Mouse (Mus musculus) forebrain, embryonic 13.5 days (tissue): ENCODE data around the gene Adcy5. TPM values are rescaled to one million over a fixed set of nuclear protein-coding genes. Genes with fewer than 3 reads are reported as not detected.

Source experiments
- ATAC-seq: fragments of 200-750 bp; cut with Nextera tagmentation; 2 replicates; pipeline ENCODE4 v1.8.0; 2017
- H3K27ac ChIP-seq: fragments of 300-500 bp; sonication (generic); 2 replicates; pipeline ENCODE4 v1.5.1; 2015; ENCODE audit warnings: inconsistent platforms, mild to moderate bottlenecking, moderate library complexity
- H3K27me3 ChIP-seq: fragments of 300-500 bp; sonication (generic); 2 replicates; pipeline ENCODE4 v1.6.1; 2015; ENCODE audit warnings: mild to moderate bottlenecking, inconsistent platforms
- H3K36me3 ChIP-seq: fragments of 300-500 bp; sonication (generic); 2 replicates; pipeline ENCODE4 v1.6.1; 2015; ENCODE audit warnings: mild to moderate bottlenecking, inconsistent platforms; ENCODE audit not compliant: poor library complexity, severe bottlenecking
- H3K4me1 ChIP-seq: fragments of 300-500 bp; sonication (generic); 2 replicates; pipeline ENCODE4 v1.6.1; 2015; ENCODE audit warnings: inconsistent platforms
- H3K4me2 ChIP-seq: fragments of 300-500 bp; sonication (generic); 2 replicates; pipeline ENCODE4 v1.6.1; 2015; ENCODE audit warnings: inconsistent platforms, mild to moderate bottlenecking, moderate library complexity
- H3K4me3 ChIP-seq: fragments of 300-500 bp; sonication (generic); 2 replicates; pipeline ENCODE4 v1.5.1; 2015; ENCODE audit warnings: mild to moderate bottlenecking, inconsistent platforms
- H3K9ac ChIP-seq: fragments of 300-500 bp; sonication (generic); 2 replicates; pipeline ENCODE4 v1.6.1; 2015; ENCODE audit warnings: mild to moderate bottlenecking, inconsistent platforms
- H3K9me3 ChIP-seq: fragments of 300-500 bp; sonication (generic); replicated peaks from 2 replicates; pipeline ENCODE4 v1.6.1; 2016; ENCODE audit warnings: inconsistent platforms
- WGBS: fragments of 180-500 bp; shearing (Covaris S2); methylation state at CpG from one replicate; pipeline ENCODE4 v1.1.7; 2015; 5-methylcytosine and 5-hydroxymethylcytosine counted together
- polyA plus RNA-seq: library from polyadenylated mRNA; unstranded; fragments of >200 nt; fragmentation: Nextera tagmentation; extraction: Ambion mirVana; gene quantifications from 2 replicates; pipeline ENCODE4 v1.2.1, GENCODE M21; 2015

Adcy5 gene
- polyA plus RNA-seq, 1 experiment from 2014 or later = 2.6 TPM

DNA sequence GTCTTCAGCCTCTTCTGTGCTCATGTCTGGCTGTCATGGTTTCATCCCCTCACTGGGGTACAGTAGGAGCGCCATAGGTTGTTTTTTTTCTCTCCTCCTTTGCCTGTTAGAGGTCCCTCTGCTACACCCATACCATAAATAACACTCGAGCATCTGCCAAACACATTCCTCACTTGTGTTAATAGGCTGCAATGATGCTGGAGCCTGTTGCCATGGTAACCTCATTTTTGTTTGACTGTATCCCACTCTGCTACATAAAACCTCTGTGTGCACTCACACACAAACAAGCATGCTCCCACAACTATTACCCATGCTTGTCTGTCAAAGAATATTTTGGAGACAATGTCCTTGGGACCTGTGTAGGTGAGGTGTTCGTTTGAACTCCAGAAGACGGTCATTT is 5.3 kb downstream of the Adcy5 start:
- H3K4me2 ChIP-seq = peak overlapping the region; percentile 24

DNA sequence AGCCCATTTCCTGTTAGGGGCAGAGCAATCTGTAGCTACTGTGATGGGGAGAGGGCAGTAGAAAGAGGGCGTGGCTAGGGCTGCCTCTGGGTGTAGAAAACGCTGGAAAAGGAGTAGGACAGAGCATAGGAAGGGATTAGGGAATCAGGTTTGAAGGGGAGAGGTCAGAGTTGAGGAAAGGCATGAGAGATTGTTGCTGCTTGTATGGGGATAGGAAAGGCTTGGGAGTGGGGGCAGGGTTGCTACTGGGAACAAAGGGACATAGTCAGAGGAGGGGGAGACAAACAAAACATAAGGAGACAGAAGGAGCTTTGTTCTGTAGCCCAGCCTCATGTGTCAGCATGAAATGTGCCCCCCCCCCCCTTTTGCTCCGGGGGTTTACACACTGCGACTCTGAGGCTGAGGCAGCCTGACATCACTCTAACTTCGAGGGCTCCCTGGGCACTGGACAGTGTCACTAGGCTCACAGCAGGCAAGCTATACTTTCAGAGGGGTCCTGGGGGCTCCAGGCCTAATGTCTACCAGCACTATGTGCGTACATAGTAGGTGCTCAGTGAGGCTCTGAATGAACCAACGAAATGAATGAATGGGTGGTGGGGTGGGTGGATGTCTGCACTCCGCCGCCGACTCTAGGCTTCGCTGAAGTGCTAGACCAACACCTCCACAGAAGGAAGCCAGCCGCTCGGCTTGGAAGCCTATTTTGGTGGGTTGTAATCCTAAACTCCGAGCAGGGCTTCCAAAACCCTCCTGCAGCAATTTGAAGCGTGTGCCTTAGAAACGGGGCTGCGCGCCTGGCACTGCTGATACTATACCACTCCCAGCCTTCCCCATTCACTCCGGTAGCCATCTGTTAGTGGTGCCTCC is 9.9 kb downstream of the Adcy5 start:
- Histone ChIP-seq H3K9me3 (no peaks in the 10 kb centered on the region), H3K4me2 (peak overlapping the region; percentile 4; the same call in 1 of the 2 replicates), H3K36me3 (no peaks in the 10 kb centered on the region), H3K9ac (no peak overlapping the region), H3K4me3 (no peak overlapping the region), H3K4me1 (peaks cover 32% of the 10 kb centered on the region), H3K27me3 (no peaks in the 10 kb centered on the region), H3K27ac (no peak overlapping the region)
- 46% methylated on average over 19 of the region's 19 CpGs for WGBS
- peak; percentile 39 for ATAC-seq

More for the DNA sequence above, 5.3 kb downstream of the Adcy5 start:
- Histone ChIP-seq H3K4me3 (no peak overlapping the region), H3K27ac (peak overlapping the region; percentile 4), H3K36me3 (no peaks in the 10 kb centered on the region), H3K9me3 (no peaks in the 10 kb centered on the region), H3K4me1 (peaks cover 68% of the 10 kb centered on the region), H3K9ac (no peak overlapping the region), H3K27me3 (peaks cover 29% of the 10 kb centered on the region)
- WGBS = 60% methylated on average over 4 of the region's 4 CpGs
- peak; percentile 48 for ATAC-seq

DNA sequence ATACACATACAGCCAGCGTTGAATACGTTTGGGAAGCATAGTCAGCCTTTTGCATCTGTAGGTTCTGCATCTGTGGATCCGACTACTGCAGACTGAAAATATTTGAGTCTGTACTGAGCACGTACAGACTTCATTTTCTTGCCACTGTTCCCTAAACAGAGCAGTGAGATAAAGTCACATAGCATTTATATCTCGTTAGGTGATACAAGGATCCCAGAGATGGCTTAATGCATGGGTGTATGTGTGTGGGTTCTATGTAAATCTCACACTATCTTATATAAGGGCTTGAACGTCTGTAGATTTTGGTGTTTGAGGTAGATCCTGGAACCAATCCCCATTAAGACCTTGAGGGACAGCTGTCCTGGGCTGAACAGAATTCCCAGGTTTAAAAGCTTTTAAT is 10.7 kb downstream of the Adcy5 start:
- Histone ChIP-seq H3K9me3 (no peaks in the 10 kb centered on the region), H3K4me3 (no peak overlapping the region), H3K27ac (no peak overlapping the region), H3K27me3 (no peaks in the 10 kb centered on the region), H3K36me3 (no peaks in the 10 kb centered on the region), H3K4me1 (peaks cover 25% of the 10 kb centered on the region), H3K4me2 (no peak overlapping the region), H3K9ac (no peak overlapping the region)
- no peak for ATAC-seq
- 84% methylated on average over 6 of the region's 6 CpGs for WGBS

DNA sequence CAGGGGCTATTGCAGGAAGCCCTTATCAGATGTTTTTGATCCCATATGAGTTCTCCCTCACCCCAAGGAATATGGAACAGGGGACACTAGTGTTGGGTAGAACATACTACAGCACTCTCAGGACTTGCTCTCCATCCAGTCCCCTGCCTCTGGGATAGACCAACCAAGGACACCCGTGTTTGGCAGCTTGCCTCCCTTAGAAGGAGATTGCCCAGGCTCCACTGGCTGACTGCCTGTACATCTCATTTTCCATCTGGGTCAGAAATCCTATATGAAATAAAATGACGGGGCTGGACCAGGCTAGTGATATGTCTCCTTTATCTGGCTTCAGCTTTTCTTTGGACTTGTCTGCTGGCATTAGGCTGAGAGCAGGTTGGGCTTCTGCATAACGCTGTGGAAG is 11.1 kb downstream of the Adcy5 start:
- no peaks in the 10 kb centered on the region for H3K36me3 ChIP-seq
- H3K4me1 ChIP-seq = peaks cover 20% of the 10 kb centered on the region
- H3K9me3 ChIP-seq = no peaks in the 10 kb centered on the region
- H3K27ac ChIP-seq = no peak overlapping the region
- no peak overlapping the region for H3K9ac ChIP-seq
- ATAC-seq = no peak
- H3K27me3 ChIP-seq = no peaks in the 10 kb centered on the region
- H3K4me2 ChIP-seq = no peak overlapping the region
- no peak overlapping the region for H3K4me3 ChIP-seq
- WGBS = 86% methylated on average over 3 of the region's 3 CpGs

DNA sequence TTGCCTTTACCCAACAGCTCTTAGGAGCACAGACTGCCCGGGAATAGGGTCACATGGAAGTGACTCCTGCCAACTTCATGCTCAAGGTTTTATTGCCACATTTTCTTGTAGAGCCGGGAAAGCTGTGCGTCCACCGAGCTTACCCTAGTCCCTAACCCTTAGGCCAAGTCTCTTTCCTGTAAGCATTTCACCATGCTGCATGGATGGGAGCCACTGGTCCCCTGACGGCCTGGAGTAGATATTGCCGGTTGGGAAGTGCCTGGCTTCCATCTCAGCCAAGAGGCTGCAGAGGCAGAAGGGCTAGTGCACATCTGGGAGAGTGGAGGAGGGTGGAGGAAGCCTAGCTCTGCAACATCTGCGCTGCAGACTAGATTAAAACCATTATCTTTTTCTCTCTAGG is 14.8 kb downstream of the Adcy5 start:
- no peaks in the 10 kb centered on the region for H3K36me3 ChIP-seq
- no peak overlapping the region for H3K4me3 ChIP-seq
- no peak for ATAC-seq
- H3K4me2 ChIP-seq = no peak overlapping the region
- H3K9ac ChIP-seq = no peak overlapping the region
- no peaks in the 10 kb centered on the region for H3K27me3 ChIP-seq
- no peaks in the 10 kb centered on the region for H3K9me3 ChIP-seq
- peaks cover 11% of the 10 kb centered on the region for H3K4me1 ChIP-seq
- no peak overlapping the region for H3K27ac ChIP-seq
- WGBS = 89% methylated on average over 7 of the region's 7 CpGs

DNA sequence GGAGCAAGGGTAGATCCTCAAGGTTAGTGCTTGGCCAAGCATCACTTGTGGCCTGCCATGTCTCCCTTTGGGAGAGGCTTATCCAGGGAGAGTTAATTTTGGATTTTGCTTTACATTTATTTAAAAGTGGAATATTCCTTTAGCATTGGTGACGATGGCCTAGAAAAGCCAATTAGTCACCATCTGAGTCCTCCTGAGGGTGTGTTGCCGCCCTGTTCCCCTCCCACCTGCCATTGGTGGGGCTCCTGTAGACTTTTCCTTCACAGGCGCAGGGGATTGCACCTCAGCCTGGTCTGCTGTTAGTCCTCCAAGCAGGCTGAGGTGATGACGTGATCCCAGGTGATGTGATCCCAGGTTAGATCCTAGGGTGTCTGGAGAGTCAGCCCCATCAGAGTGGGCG is 17.5 kb downstream of the Adcy5 start:
- Histone ChIP-seq H3K27ac (no peak overlapping the region), H3K27me3 (no peaks in the 10 kb centered on the region), H3K4me2 (no peak overlapping the region), H3K4me1 (peaks cover 4% of the 10 kb centered on the region; the same call in 1 of the 2 replicates), H3K9ac (no peak overlapping the region), H3K36me3 (no peaks in the 10 kb centered on the region), H3K9me3 (no peaks in the 10 kb centered on the region), H3K4me3 (no peak overlapping the region)
- no peak for ATAC-seq
- 90% methylated on average over 5 of the region's 5 CpGs for WGBS

DNA sequence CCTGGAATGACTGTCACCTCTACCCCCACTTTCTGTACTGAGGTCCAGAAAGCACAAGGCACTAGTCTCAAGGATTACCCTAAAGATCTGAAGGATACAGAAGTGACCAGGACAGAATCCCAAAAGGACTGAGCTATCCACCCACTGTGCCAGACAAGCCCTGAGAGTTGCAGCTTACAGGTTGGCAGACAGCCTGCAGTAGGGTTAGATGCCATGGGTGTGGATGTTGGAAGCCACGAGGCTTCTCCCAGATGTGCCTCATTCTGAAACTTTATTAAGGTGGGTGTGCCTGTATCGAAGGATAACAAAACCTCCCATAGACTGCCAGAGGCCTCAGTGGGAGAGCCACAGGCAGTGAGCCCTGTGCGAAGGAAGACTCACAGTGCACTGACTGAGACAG is 23.8 kb downstream of the Adcy5 start:
- no peak overlapping the region for H3K9ac ChIP-seq
- H3K27ac ChIP-seq = no peak overlapping the region
- no peaks in the 10 kb centered on the region for H3K36me3 ChIP-seq
- no peak overlapping the region for H3K4me2 ChIP-seq
- H3K27me3 ChIP-seq = no peaks in the 10 kb centered on the region
- H3K4me3 ChIP-seq = no peak overlapping the region
- H3K4me1 ChIP-seq = peaks cover 14% of the 10 kb centered on the region
- no peak for ATAC-seq
- H3K9me3 ChIP-seq = no peaks in the 10 kb centered on the region
- WGBS = 83% methylated on average over 3 of the region's 3 CpGs

DNA sequence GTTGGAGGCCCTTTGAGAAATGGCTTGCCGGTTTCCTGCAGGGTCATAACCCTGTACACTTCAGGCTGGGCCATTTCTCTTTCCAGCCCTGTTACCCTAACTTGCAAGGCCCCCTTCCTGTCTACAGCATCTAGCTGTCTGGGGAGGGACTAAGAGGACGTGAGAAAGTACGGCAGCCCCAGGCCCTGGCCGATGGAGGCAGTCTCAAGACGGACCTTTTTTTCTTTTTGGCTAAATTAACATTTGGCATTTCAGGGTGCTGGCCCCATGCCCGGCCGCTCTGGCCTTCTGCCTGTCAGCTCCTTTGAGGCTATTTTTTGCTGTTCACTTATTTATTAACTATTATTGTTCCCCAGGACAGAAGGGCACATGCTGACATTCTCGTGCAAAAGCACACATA is 24.4 kb downstream of the Adcy5 start:
- WGBS = 69% methylated on average over 8 of the region's 8 CpGs

DNA sequence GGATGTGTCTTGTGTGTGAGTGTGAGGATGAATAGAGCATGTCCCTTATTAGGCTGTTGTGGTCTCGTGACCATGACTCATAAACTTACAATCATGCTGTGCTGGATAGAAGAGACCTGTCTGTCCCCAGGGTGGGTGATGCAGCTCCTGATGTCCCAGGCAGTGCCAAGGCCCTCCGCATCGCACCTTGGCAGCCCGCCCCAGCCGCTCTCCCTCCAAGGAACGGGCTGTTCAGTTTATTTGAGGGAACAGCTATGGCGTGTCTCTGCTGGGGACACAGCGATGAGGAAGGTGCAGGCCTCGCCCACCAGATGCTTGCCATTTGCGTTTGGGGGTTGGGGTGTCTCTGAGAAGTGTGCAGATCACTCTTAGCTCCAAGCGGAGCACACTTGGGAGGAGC is 28.5 kb downstream of the Adcy5 start:
- WGBS = 76% methylated on average over 11 of the region's 11 CpGs
- no peak for ATAC-seq

More for the DNA sequence above, 24.4 kb downstream of the Adcy5 start:
- no peaks in the 10 kb centered on the region for H3K27me3 ChIP-seq
- H3K27ac ChIP-seq = no peak overlapping the region
- H3K4me2 ChIP-seq = no peak overlapping the region
- ATAC-seq = no peak
- no peak overlapping the region for H3K4me3 ChIP-seq
- H3K4me1 ChIP-seq = peaks cover 13% of the 10 kb centered on the region
- no peaks in the 10 kb centered on the region for H3K9me3 ChIP-seq
- no peaks in the 10 kb centered on the region for H3K36me3 ChIP-seq
- H3K9ac ChIP-seq = no peak overlapping the region

DNA sequence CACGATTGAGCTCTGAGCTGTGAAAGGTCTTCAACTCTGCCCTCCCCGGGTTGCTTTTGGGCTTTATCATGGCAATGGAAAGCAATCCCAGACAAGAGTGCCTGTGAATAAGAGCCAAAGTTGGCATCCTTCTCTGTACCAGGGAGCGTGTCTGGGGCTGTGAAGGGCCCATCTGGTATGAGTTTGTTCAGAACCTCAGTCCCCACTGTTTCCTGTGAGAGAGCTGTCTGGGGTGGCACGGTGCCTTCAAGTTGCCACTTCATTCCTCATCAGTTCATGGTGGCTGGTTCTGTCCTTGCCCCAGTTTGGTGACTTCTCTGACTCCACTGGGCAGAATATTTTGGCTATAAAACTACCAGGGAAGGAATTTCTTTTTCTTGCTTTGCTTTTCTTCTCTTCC is 33.4 kb downstream of the Adcy5 start:
- no peak for ATAC-seq
- no peak overlapping the region for H3K4me2 ChIP-seq
- 0 out of 2 replicates have a peak, but pooled peaks cover 2% of the 10 kb centered on the region for H3K4me1 ChIP-seq
- no peak overlapping the region for H3K27ac ChIP-seq
- 80% methylated on average over 4 of the region's 4 CpGs for WGBS
- H3K4me3 ChIP-seq = no peak overlapping the region
- no peaks in the 10 kb centered on the region for H3K27me3 ChIP-seq
- H3K36me3 ChIP-seq = no peaks in the 10 kb centered on the region
- no peak overlapping the region for H3K9ac ChIP-seq
- no peaks in the 10 kb centered on the region for H3K9me3 ChIP-seq

More for the DNA sequence above, 28.5 kb downstream of the Adcy5 start:
- no peak overlapping the region for H3K4me3 ChIP-seq
- no peaks in the 10 kb centered on the region for H3K9me3 ChIP-seq
- no peaks in the 10 kb centered on the region for H3K27me3 ChIP-seq
- no peak overlapping the region for H3K9ac ChIP-seq
- H3K4me2 ChIP-seq = no peak overlapping the region
- no peaks in the 10 kb centered on the region for H3K36me3 ChIP-seq
- peaks cover 11% of the 10 kb centered on the region for H3K4me1 ChIP-seq
- H3K27ac ChIP-seq = no peak overlapping the region

DNA sequence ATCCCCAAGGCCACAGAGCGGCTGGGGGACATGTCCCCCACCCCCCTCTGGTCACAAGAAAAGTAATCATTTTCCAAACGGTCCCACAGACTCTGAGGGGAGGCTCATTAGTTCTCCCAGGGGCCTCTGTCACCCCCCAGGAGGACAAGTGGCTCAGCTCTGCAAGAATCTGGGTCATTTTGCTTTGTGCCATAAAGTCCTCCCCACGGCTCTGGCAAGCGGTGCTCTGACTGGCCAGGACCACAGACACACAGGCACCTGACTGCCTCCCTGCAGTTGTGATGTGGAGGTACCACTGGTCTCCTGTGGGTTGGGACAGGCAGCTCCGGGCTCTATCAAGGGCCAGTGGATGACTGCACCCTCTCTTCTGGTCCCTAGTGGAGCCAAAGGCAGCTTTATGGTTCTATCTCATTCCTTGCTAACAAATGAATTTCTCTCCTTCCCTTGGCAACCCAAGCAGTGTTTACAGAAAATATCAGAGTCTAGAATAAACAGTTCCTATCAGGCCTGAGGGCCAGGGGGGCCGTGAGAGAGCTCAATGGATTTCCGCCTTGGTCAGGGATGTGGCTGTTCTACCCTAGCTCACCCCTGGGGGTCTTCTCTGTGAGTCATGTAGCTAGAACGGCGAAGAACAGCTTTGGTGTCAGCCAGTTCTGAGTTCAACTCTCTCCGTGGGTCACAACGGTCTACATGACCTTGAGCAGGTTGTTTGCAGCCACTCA is 34.9 kb downstream of the Adcy5 start:
- Histone ChIP-seq H3K27me3 (no peaks in the 10 kb centered on the region), H3K36me3 (no peaks in the 10 kb centered on the region), H3K27ac (no peak overlapping the region), H3K4me3 (no peak overlapping the region), H3K4me2 (no peak overlapping the region), H3K4me1 (0 out of 2 replicates have a peak, but pooled peaks cover 5% of the 10 kb centered on the region), H3K9ac (no peak overlapping the region), H3K9me3 (no peaks in the 10 kb centered on the region)
- 82% methylated on average over 11 of the region's 11 CpGs for WGBS
- ATAC-seq = no peak

DNA sequence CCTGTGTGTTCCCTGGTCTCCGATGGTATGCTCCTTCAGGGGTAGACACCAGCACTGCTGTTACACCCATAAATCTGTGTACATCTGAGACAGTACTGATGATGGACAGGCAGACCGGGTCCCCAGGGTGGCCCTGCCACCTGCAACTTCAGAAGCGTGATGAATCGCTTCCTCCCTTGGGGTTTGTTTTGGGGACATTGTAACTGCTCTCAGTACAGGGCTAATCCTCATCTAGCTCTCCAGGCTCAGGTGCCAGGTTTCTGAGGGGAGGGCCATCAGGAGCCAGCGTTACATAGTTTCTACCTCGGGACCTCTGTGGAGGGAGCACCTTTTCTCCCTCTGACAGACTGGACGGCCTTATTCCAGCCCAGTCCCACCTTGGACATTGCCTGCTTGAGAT is 36.1 kb downstream of the Adcy5 start:
- ATAC-seq = no peak

More for the DNA sequence above, 36.1 kb downstream of the Adcy5 start:
- Histone ChIP-seq H3K4me1 (0 out of 2 replicates have a peak, but pooled peaks cover 5% of the 10 kb centered on the region), H3K36me3 (no peaks in the 10 kb centered on the region), H3K9me3 (no peaks in the 10 kb centered on the region), H3K4me2 (no peak overlapping the region), H3K9ac (no peak overlapping the region), H3K27me3 (no peaks in the 10 kb centered on the region), H3K4me3 (no peak overlapping the region), H3K27ac (no peak overlapping the region)
- WGBS = 82% methylated on average over 7 of the region's 7 CpGs
